Mouse (Mus musculus) C2C12 (cell line): ENCODE measurements at regions not wholly inside any gene's neighbourhood (a gene's known extent, or its start where the extent isn't known, plus 50 kb on each side); places are given as distances from the start of the nearest gene placed in this dataset.

Experiments
- CTCF ChIP-seq: IDR thresholded peaks from one replicate; pipeline ENCODE4 v1.5.1; 2011; ENCODE audit not compliant: control insufficient read depth, insufficient read depth, insufficient read length
- FOSL1 ChIP-seq: IDR thresholded peaks from one replicate; pipeline ENCODE4 v1.8.0; 2011; ENCODE audit warnings: mild to moderate bottlenecking, low read length; ENCODE audit not compliant: poor library complexity, insufficient read depth, severe bottlenecking
- MYOG ChIP-seq: IDR thresholded peaks from one replicate; pipeline ENCODE4 v1.6.1; 2011; ENCODE audit not compliant: control insufficient read depth, insufficient read length; ENCODE audit errors: extremely low read depth
- USF1 ChIP-seq: IDR thresholded peaks from one replicate; pipeline ENCODE4 v1.6.1; 2011; ENCODE audit warnings: low read depth, mild to moderate bottlenecking, control low read depth, moderate library complexity

- TF ChIP-seq FOSL1 (no peak), USF1 (no peak), CTCF (no peak), MYOG (no peak)
Observed at GRCm38 (mm10) chr15:74396029-74396428, 240.1 kb downstream of the Mroh4 start.
